Mouse (Mus musculus) kidney, postnatal 25 days (tissue): ENCODE measurements around the gene Bahd1.

Experiments
- DNase-seq, 2 experiments: peaks; one replicate each; pipeline ENCODE4 v3.0.0; 2021; ENCODE audit warnings: mixed read lengths in 2 of 2

Bahd1 gene

GRCm38 (mm10) chr2:118899981-118900825, at the start of gene Bahd1:
Bahd1 (plus strand) TSS chr2:118900377.
- peak; percentile 43 to 72 for DNase-seq

GRCm38 (mm10) chr2:118851756-118852155, 48.4 kb upstream of the Bahd1 start:
- no peak for DNase-seq

GRCm38 (mm10) chr2:118861454-118862339, 38.5 kb upstream of the Bahd1 start, which contains the start of gene Ivd:
Ivd (plus strand) TSS chr2:118861954.
- peak; percentile 97 to 99 for DNase-seq

- no peak for DNase-seq
Measured at GRCm38 (mm10) chr2:118862340-118862675, 37.9 kb upstream of the Bahd1 start.

GRCm38 (mm10) chr2:118870601-118871000, 29.6 kb upstream of the Bahd1 start:
- DNase-seq, result no peak

- no peak for DNase-seq
Measured at GRCm38 (mm10) chr2:118871032-118871431, 29.1 kb upstream of the Bahd1 start.

GRCm38 (mm10) chr2:118873018-118873417, 27.2 kb upstream of the Bahd1 start:
- no peak for DNase-seq

GRCm38 (mm10) chr2:118873890-118874430, 26.2 kb upstream of the Bahd1 start:
- no peak for DNase-seq

- no peak for DNase-seq
Measured at GRCm38 (mm10) chr2:118875316-118875715, 24.9 kb upstream of the Bahd1 start.

GRCm38 (mm10) chr2:118876453-118876852, 23.7 kb upstream of the Bahd1 start:
- DNase-seq, result no peak

- peak; percentile 71 to 81 for DNase-seq
Measured at GRCm38 (mm10) chr2:118881019-118881418, 19.2 kb upstream of the Bahd1 start.

GRCm38 (mm10) chr2:118881956-118882355, 18.2 kb upstream of the Bahd1 start:
- peak in 1 of 2 experiments; percentile 35 for DNase-seq

GRCm38 (mm10) chr2:118882840-118883679, 17.1 kb upstream of the Bahd1 start:
- peak; percentile 83 to 89 for DNase-seq

- no peak for DNase-seq
Measured at GRCm38 (mm10) chr2:118887440-118887839, 12.7 kb upstream of the Bahd1 start.

GRCm38 (mm10) chr2:118887845-118888548, 12.2 kb upstream of the Bahd1 start:
- DNase-seq, result peak in 1 of 2 experiments; percentile 42

- DNase-seq, result no peak
Measured at GRCm38 (mm10) chr2:118891173-118891572, 9.0 kb upstream of the Bahd1 start.

- peak; percentile 41 to 68 for DNase-seq
Measured at GRCm38 (mm10) chr2:118895990-118896913, 3.9 kb upstream of the Bahd1 start.

- DNase-seq, result no peak
Measured at GRCm38 (mm10) chr2:118896914-118897291, 3.3 kb upstream of the Bahd1 start.

GRCm38 (mm10) chr2:118897392-118897791, 2.8 kb upstream of the Bahd1 start:
- no peak for DNase-seq

GRCm38 (mm10) chr2:118897808-118898207, 2.4 kb upstream of the Bahd1 start:
- DNase-seq, result no peak

GRCm38 (mm10) chr2:118898771-118899170, 1.4 kb upstream of the Bahd1 start:
- no peak for DNase-seq
